Mouse (Mus musculus) liver, postnatal 0 days (tissue): ENCODE data around the gene Sycp2.

Source experiments
- CTCF ChIP-seq: sonication (generic); IDR thresholded peaks from 2 replicates; pipeline ENCODE4 v1.5.1; 2016; ENCODE audit warnings: antibody characterized with exemption, low read depth
- EP300 ChIP-seq: IDR thresholded peaks from 2 replicates; pipeline ENCODE4 v1.6.1; 2016; ENCODE audit warnings: antibody characterized with exemption, low read depth, mild to moderate bottlenecking

- TF ChIP-seq CTCF (no peak), EP300 (no peak)
These were observed 26.4 kb upstream of the Sycp2 start for GRCm38 (mm10) chr2:178433903-178434302.
